Mouse (Mus musculus) embryonic facial prominence, embryonic 14.5 days (tissue): ENCODE data around the gene Hist1h2ah. TPM values are rescaled to one million over a fixed set of nuclear protein-coding genes. Genes with fewer than 3 reads are reported as not detected.
A peak's percentile ranks its signal among the peaks of the same experiment; 100 is the strongest.
"Not testable (repeated sequence)": the region's sequence is repeated elsewhere in the genome, so short reads cannot be mapped to it uniquely, and the experiment has no call there.

Experiments
- ATAC-seq: fragments of 200-750 bp; cut with Nextera tagmentation; 2 replicates; pipeline ENCODE4 v1.8.0; 2017; ENCODE audit warnings: low read depth, moderate number of reproducible peaks, moderate TSS enrichment
- DNase-seq: peaks from one replicate; pipeline ENCODE4 v3.0.0-alpha.2; 2015; ENCODE audit warnings: low spot score
- H3K27ac ChIP-seq: fragments of 300-500 bp; sonication (generic); replicated peaks from 2 replicates; pipeline ENCODE4 v1.5.1; 2014; ENCODE audit warnings: low read depth, mild to moderate bottlenecking, low read length, moderate library complexity
- H3K27me3 ChIP-seq: fragments of 300-500 bp; sonication (generic); replicated peaks from 2 replicates; pipeline ENCODE4 v1.6.1; 2014; ENCODE audit warnings: low read length; ENCODE audit not compliant: control insufficient read depth, insufficient read depth
- H3K36me3 ChIP-seq: fragments of 300-500 bp; sonication (generic); 2 replicates; pipeline ENCODE4 v1.6.1; 2014; ENCODE audit warnings: low read length, mixed read lengths; ENCODE audit not compliant: control insufficient read depth, insufficient read depth
- H3K4me1 ChIP-seq: fragments of 300-500 bp; sonication (generic); 2 replicates; pipeline ENCODE4 v1.6.1; 2014; ENCODE audit warnings: antibody characterized with exemption, low read length; ENCODE audit not compliant: control insufficient read depth, insufficient read depth
- H3K4me2 ChIP-seq: fragments of 300-500 bp; sonication (generic); 2 replicates; pipeline ENCODE4 v1.6.1; 2014; ENCODE audit warnings: low read depth, mild to moderate bottlenecking, low read length, moderate library complexity, mixed read lengths
- H3K4me3 ChIP-seq: fragments of 300-500 bp; sonication (generic); 2 replicates; pipeline ENCODE4 v1.5.1; 2014; ENCODE audit warnings: low read depth, mild to moderate bottlenecking, low read length
- H3K9ac ChIP-seq: fragments of 300-500 bp; sonication (generic); 2 replicates; pipeline ENCODE4 v1.6.1; 2014; ENCODE audit warnings: low read depth, mild to moderate bottlenecking, low read length, moderate library complexity, mixed read lengths
- H3K9me3 ChIP-seq: fragments of 300-500 bp; sonication (generic); 2 replicates; pipeline ENCODE4 v1.6.1; 2016; ENCODE audit warnings: low read length; ENCODE audit not compliant: control insufficient read depth
- WGBS: fragments of 180-500 bp; shearing (Covaris S2); extraction: QIAGEN DNeasy Blood & Tissue Kit; methylation state at CpG from one replicate; pipeline ENCODE4 v1.1.7; 2014; 5-methylcytosine and 5-hydroxymethylcytosine counted together
- polyA plus RNA-seq: library from polyadenylated mRNA; unstranded; fragments of >200 nt; fragmentation: Nextera tagmentation; extraction: Ambion mirVana; gene quantifications from 2 replicates; pipeline ENCODE4 v1.2.1, GENCODE M21; 2014

Hist1h2ah gene
- polyA plus RNA-seq, 1 experiment from 2014 or later = 13.1 TPM

GRCm38 (mm10) chr13:22049041-22049440 lies 13.7 kb upstream of the Hist1h2ah start:
- 72% methylated on average over 2 of the region's 2 CpGs for WGBS
- ATAC-seq = no peak
- Histone ChIP-seq H3K36me3 (no peaks in the 10 kb centered on the region), H3K4me1 (peaks cover 5% of the 10 kb centered on the region; the same call in 1 of the 2 replicates), H3K4me2 (no peak overlapping the region), H3K27me3 (no peaks in the 10 kb centered on the region), H3K9me3 (no peaks in the 10 kb centered on the region), H3K27ac (no peak overlapping the region), H3K4me3 (no peak overlapping the region), H3K9ac (no peak overlapping the region)
- no peak for DNase-seq

DNA sequence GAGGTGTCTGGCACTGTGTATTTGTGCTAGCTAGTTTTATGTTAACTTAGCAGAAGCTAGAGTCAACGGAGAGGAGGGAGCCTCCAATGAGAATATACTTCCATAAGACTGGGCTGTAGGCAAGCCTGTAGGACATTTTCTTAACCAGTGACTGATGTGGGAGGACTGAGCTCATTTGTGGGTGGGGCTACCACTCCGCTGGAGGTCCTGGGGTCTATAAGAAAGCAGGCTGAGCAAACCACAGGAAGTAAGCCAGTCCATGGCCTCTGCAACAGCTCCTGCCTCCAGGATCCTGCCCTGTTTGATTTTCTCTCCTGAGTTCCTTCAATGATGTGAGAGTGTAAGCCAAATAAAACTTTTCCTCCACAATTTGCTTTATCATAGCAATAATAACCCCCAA lies 9.9 kb upstream of the Hist1h2ah start:
- Histone ChIP-seq H3K36me3 (no peaks in the 10 kb centered on the region), H3K4me3 (no peak overlapping the region), H3K9me3 (no peaks in the 10 kb centered on the region), H3K9ac (no peak overlapping the region), H3K27ac (no peak overlapping the region), H3K4me1 (peaks cover 17% of the 10 kb centered on the region), H3K27me3 (no peaks in the 10 kb centered on the region), H3K4me2 (no peak overlapping the region)
- DNase-seq (no peak), ATAC-seq (no peak)
- WGBS = 52% methylated on average over 2 of the region's 2 CpGs

- no peak for ATAC-seq
- peak overlapping the region; percentile 61; the same call in 1 of the 2 replicates for H3K4me2 ChIP-seq
- H3K4me1 ChIP-seq = peaks cover 23% of the 10 kb centered on the region
- no peaks in the 10 kb centered on the region for H3K27me3 ChIP-seq
- H3K27ac ChIP-seq = peak overlapping the region; percentile 83; the same call in 1 of the 2 replicates
- H3K4me3 ChIP-seq = peak overlapping the region; percentile 41; the same call in 1 of the 2 replicates
- no peaks in the 10 kb centered on the region for H3K36me3 ChIP-seq
- H3K9ac ChIP-seq = peak overlapping the region; percentile 25; the same call in 1 of the 2 replicates
- WGBS = 80% methylated on average over 6 of the region's 6 CpGs
- H3K9me3 ChIP-seq = no peaks in the 10 kb centered on the region
- no peak for DNase-seq
Measured at GRCm38 (mm10) chr13:22044432-22045155, 9.2 kb upstream of the Hist1h2ah start.

- Histone ChIP-seq H3K9ac (peak overlapping the region; percentile 61), H3K27ac (peak overlapping the region; percentile 83), H3K36me3 (no peaks in the 10 kb centered on the region), H3K4me1 (peaks cover 23% of the 10 kb centered on the region), H3K4me2 (peak overlapping the region; percentile 61), H3K4me3 (peak overlapping the region; percentile 41), H3K9me3 (no peaks in the 10 kb centered on the region), H3K27me3 (no peaks in the 10 kb centered on the region)
- 1% methylated on average over 5 of the region's 14 CpGs for WGBS
- peak; percentile 89 for DNase-seq
- ATAC-seq = 0 out of 2 replicates have a peak, but pooled peaks have one; percentile 1
Measured at GRCm38 (mm10) chr13:22043503-22044431, 8.4 kb upstream of the Hist1h2ah start.

- not testable (repeated sequence) for H3K36me3 ChIP-seq, H3K9me3 ChIP-seq, H3K27me3 ChIP-seq
- peak within 1 kb of the TSS; percentile 66 for H3K9ac ChIP-seq
- peak within 1 kb of the TSS; percentile 61 for H3K4me2 ChIP-seq
- H3K4me3 ChIP-seq = peak within 1 kb of the TSS; percentile 42
- DNase-seq (peak; percentile 99), ATAC-seq (peak; percentile 89)
- peak within 1 kb of the TSS; percentile 92 for H3K27ac ChIP-seq
- WGBS = 0% methylated on average over 32 of the region's 80 CpGs
- peaks cover 23% of the 10 kb centered on the region for H3K4me1 ChIP-seq
Measured at GRCm38 (mm10) chr13:22042568-22043502, 7.5 kb upstream of the Hist1h2ah start, which contains the start of the genes Hist1h2ag and Hist1h2bj. Gene Hist1h2ag, minus strand, starts transcription at chr13:22042944. Gene Hist1h2bj, plus strand, starts transcription at chr13:22043214.

GRCm38 (mm10) chr13:22041651-22042567 lies 6.5 kb upstream of the Hist1h2ah start:
- Histone ChIP-seq H3K9me3 (no peaks in the 10 kb centered on the region), H3K27me3 (no peaks in the 10 kb centered on the region), H3K27ac (peak overlapping the region; percentile 92), H3K4me3 (peak overlapping the region; percentile 42), H3K4me2 (peak overlapping the region; percentile 61), H3K4me1 (peaks cover 23% of the 10 kb centered on the region), H3K36me3 (no peaks in the 10 kb centered on the region), H3K9ac (peak overlapping the region; percentile 66)
- DNase-seq (no peak), ATAC-seq (no peak)
- 2% methylated on average over 13 of the region's 13 CpGs for WGBS

GRCm38 (mm10) chr13:22041142-22041536 lies 5.8 kb upstream of the Hist1h2ah start, which contains the start of gene Hist1h4i:
Gene Hist1h4i, minus strand, starts transcription at chr13:22041362.
- H3K9me3 ChIP-seq, H3K27me3 ChIP-seq, H3K36me3 ChIP-seq: not testable (repeated sequence)
- under 1% methylated on average over 22 of the region's 27 CpGs for WGBS
- peak within 1 kb of the TSS; percentile 66 for H3K9ac ChIP-seq
- H3K27ac ChIP-seq = peak within 1 kb of the TSS; percentile 92
- peak within 1 kb of the TSS; percentile 61 for H3K4me2 ChIP-seq
- ATAC-seq = peak; percentile 62
- H3K4me3 ChIP-seq = peak within 1 kb of the TSS; percentile 42
- peaks cover 30% of the 10 kb centered on the region for H3K4me1 ChIP-seq
- DNase-seq = peak; percentile 96
